Mouse (Mus musculus) kidney, embryonic 14.5 days (tissue): ENCODE measurements around the gene Galnt14. TPM values are rescaled to one million over a fixed set of nuclear protein-coding genes. Genes with fewer than 3 reads are reported as not detected.

Experiments
- ATAC-seq: fragments of 200-750 bp; cut with Nextera tagmentation; 2 replicates; pipeline ENCODE4 v1.8.0; 2017; ENCODE audit warnings: moderate number of reproducible peaks, mild to moderate bottlenecking, moderate TSS enrichment, moderate library complexity; ENCODE audit not compliant: low FRiP score, low TSS enrichment
- H3K27ac ChIP-seq: fragments of 300-500 bp; sonication (generic); 2 replicates; pipeline ENCODE4 v1.5.1; 2014; ENCODE audit warnings: low read depth, mild to moderate bottlenecking, low read length, moderate library complexity, mixed read lengths
- H3K27me3 ChIP-seq: fragments of 300-500 bp; sonication (generic); 2 replicates; pipeline ENCODE4 v1.6.1; 2014; ENCODE audit warnings: mild to moderate bottlenecking, low read length; ENCODE audit not compliant: control insufficient read depth, insufficient read depth
- H3K36me3 ChIP-seq: fragments of 300-500 bp; sonication (generic); 2 replicates; pipeline ENCODE4 v1.6.1; 2014; ENCODE audit warnings: low read length, mixed read lengths; ENCODE audit not compliant: control insufficient read depth, insufficient read depth
- H3K4me1 ChIP-seq: fragments of 300-500 bp; sonication (generic); 2 replicates; pipeline ENCODE4 v1.6.1; 2014; ENCODE audit warnings: low read length, mixed read lengths; ENCODE audit not compliant: control insufficient read depth, insufficient read depth
- H3K4me2 ChIP-seq: fragments of 300-500 bp; sonication (generic); replicated peaks from 2 replicates; pipeline ENCODE4 v1.6.1; 2014; ENCODE audit warnings: low read depth, mild to moderate bottlenecking, low read length
- H3K4me3 ChIP-seq: fragments of 300-500 bp; sonication (generic); 2 replicates; pipeline ENCODE4 v1.5.1; 2014; ENCODE audit warnings: mild to moderate bottlenecking, low read length
- H3K9ac ChIP-seq: fragments of 300-500 bp; sonication (generic); 2 replicates; pipeline ENCODE4 v1.6.1; 2014; ENCODE audit warnings: low read depth, mild to moderate bottlenecking, low read length, moderate library complexity
- H3K9me3 ChIP-seq: fragments of 300-500 bp; sonication (generic); 2 replicates; pipeline ENCODE4 v1.6.1; 2016; ENCODE audit warnings: low read length; ENCODE audit not compliant: control insufficient read depth
- WGBS: fragments of 180-500 bp; shearing (Covaris S2); extraction: QIAGEN DNeasy Blood & Tissue Kit; methylation state at CpG from one replicate; pipeline ENCODE4 v1.1.7; 2014; 5-methylcytosine and 5-hydroxymethylcytosine counted together
- polyA plus RNA-seq: library from polyadenylated mRNA; unstranded; fragments of >200 nt; fragmentation: Nextera tagmentation; extraction: Ambion mirVana; gene quantifications from 2 replicates; pipeline ENCODE4 v1.2.1, GENCODE M21; 2014

The Galnt14 gene
- polyA plus RNA-seq, 1 experiment from 2014 or later: 9.7 TPM

DNA sequence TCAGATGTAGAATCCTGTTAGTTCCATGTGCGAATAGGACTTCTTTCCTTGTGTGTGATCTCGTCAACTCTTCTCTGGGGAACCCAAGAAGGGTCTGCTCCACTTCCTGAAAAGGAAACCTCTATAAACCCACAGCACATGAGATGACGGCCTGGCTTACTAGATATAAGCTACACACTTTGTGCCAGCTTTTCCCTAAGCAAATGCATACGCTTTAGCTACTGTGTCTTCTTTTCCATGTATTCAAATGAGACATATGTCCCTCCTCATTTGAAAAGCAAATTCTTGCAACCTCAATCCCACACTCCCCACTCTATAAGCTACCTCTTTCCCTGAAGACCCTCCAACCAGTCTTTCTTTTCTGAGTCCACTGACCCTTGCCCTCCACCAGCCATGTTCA, 196.0 kb downstream of the Galnt14 start:
- Histone ChIP-seq H3K9me3 (no peaks in the 10 kb centered on the region), H3K9ac (no peak overlapping the region), H3K27me3 (no peaks in the 10 kb centered on the region), H3K36me3 (no peaks in the 10 kb centered on the region), H3K4me3 (no peak overlapping the region), H3K27ac (no peak overlapping the region), H3K4me2 (no peak overlapping the region), H3K4me1 (no peaks in the 10 kb centered on the region)
- WGBS: 92% methylated on average over 4 of the region's 4 CpGs
- ATAC-seq: no peak

GRCm38 (mm10) chr17:73512844-73513243, 197.4 kb downstream of the Galnt14 start:
- no peak overlapping the region for H3K4me3 ChIP-seq
- ATAC-seq: no peak
- H3K4me2 ChIP-seq: no peak overlapping the region
- H3K9ac ChIP-seq: no peak overlapping the region
- no peaks in the 10 kb centered on the region for H3K9me3 ChIP-seq
- H3K27ac ChIP-seq: no peak overlapping the region
- no peaks in the 10 kb centered on the region for H3K4me1 ChIP-seq
- no peaks in the 10 kb centered on the region for H3K27me3 ChIP-seq
- H3K36me3 ChIP-seq: no peaks in the 10 kb centered on the region
- WGBS: 79% methylated on average over 5 of the region's 5 CpGs

DNA sequence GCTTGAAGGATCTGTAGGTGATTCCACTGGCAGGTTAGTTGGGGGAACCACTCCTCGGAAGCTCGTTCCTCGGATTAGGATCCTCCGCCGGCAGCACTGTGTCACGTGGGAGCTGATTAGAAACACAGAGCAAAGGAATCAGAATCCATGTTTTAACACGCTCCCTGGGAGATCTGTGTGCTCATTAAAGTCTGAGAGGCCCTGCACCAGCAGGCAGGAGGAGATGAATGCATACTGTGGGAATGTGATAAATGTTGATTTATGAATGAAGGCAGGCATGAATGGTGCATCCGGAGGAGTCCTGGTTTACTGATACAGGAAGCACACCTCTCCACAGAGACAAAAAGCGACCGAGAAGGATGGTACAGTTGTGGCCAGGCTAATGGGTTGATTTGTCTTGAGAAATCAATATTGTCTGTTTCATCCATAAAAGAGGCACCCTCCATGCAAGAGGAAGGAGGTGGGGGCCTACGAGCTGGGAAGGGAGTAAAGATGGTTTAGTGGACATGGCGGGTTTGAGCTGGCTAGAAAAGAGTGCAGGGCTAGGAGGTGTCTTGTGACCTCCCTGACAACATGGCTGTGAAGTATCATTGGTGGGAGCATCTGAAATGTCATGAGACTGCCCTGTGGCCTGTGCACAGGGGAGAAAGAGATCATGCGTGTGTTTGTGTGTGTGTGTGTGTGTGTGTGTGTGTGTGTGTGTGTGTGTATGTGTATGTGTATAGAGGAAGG, 202.3 kb downstream of the Galnt14 start:
- Histone ChIP-seq H3K36me3 (no peaks in the 10 kb centered on the region), H3K9me3 (no peaks in the 10 kb centered on the region), H3K4me1 (no peaks in the 10 kb centered on the region), H3K27me3 (no peaks in the 10 kb centered on the region), H3K27ac (no peak overlapping the region), H3K9ac (no peak overlapping the region), H3K4me2 (no peak overlapping the region), H3K4me3 (no peak overlapping the region)
- ATAC-seq: no peak
- WGBS: 78% methylated on average over 13 of the region's 13 CpGs

- ATAC-seq: no peak
- no peak overlapping the region for H3K4me2 ChIP-seq
- no peak overlapping the region for H3K9ac ChIP-seq
- no peaks in the 10 kb centered on the region for H3K4me1 ChIP-seq
- WGBS: 89% methylated on average over 4 of the region's 4 CpGs
- H3K36me3 ChIP-seq: no peaks in the 10 kb centered on the region
- no peaks in the 10 kb centered on the region for H3K27me3 ChIP-seq
- no peaks in the 10 kb centered on the region for H3K9me3 ChIP-seq
- no peak overlapping the region for H3K4me3 ChIP-seq
- H3K27ac ChIP-seq: no peak overlapping the region
Measured at GRCm38 (mm10) chr17:73504111-73504510, 206.1 kb downstream of the Galnt14 start.

DNA sequence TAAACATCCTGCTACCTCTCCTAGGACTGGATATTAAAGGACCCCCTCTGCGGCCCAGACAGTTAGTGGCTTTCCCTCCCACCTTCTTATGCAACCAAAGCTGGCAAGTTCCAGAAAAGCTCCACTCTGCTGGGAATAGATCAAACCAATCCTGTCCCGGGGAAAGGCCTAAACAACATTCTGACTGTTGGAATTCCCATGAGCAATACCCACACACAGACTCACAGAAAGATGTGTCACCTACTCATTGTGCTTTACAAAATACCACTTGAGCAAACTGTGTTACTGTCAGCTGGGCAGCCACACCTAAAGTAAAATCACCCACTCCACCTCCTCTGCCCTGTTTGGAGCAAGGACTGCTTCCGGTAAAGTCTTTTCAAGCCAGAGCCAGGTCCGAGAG, 207.6 kb downstream of the Galnt14 start:
- Histone ChIP-seq H3K4me3 (no peak overlapping the region), H3K4me1 (no peaks in the 10 kb centered on the region), H3K4me2 (no peak overlapping the region), H3K9ac (no peak overlapping the region), H3K27ac (no peak overlapping the region), H3K36me3 (no peaks in the 10 kb centered on the region), H3K27me3 (no peaks in the 10 kb centered on the region), H3K9me3 (no peaks in the 10 kb centered on the region)
- ATAC-seq: no peak
- WGBS: 89% methylated on average over 4 of the region's 4 CpGs

- no peaks in the 10 kb centered on the region for H3K9me3 ChIP-seq
- H3K36me3 ChIP-seq: no peaks in the 10 kb centered on the region
- H3K4me2 ChIP-seq: no peak overlapping the region
- H3K27me3 ChIP-seq: no peaks in the 10 kb centered on the region; the same call in 1 of the 2 replicates
- no peak overlapping the region for H3K9ac ChIP-seq
- ATAC-seq: no peak
- H3K4me1 ChIP-seq: no peaks in the 10 kb centered on the region
- no peak overlapping the region for H3K4me3 ChIP-seq
- WGBS: 86% methylated on average over 4 of the region's 4 CpGs
- no peak overlapping the region for H3K27ac ChIP-seq
Measured at GRCm38 (mm10) chr17:73489519-73489918, 220.7 kb downstream of the Galnt14 start.

GRCm38 (mm10) chr17:73487792-73488191, 222.5 kb downstream of the Galnt14 start:
- H3K9me3 ChIP-seq: no peaks in the 10 kb centered on the region
- no peaks in the 10 kb centered on the region; the same call in 1 of the 2 replicates for H3K27me3 ChIP-seq
- H3K27ac ChIP-seq: no peak overlapping the region
- 24% methylated on average over 13 of the region's 13 CpGs for WGBS
- no peak overlapping the region for H3K4me3 ChIP-seq
- no peak for ATAC-seq
- no peaks in the 10 kb centered on the region for H3K36me3 ChIP-seq
- no peak overlapping the region for H3K4me2 ChIP-seq
- no peaks in the 10 kb centered on the region for H3K4me1 ChIP-seq
- no peak overlapping the region for H3K9ac ChIP-seq

- H3K4me1 ChIP-seq: no peaks in the 10 kb centered on the region
- H3K36me3 ChIP-seq: no peaks in the 10 kb centered on the region
- no peak overlapping the region for H3K4me3 ChIP-seq
- no peak overlapping the region for H3K4me2 ChIP-seq
- H3K27me3 ChIP-seq: no peaks in the 10 kb centered on the region; the same call in 1 of the 2 replicates
- WGBS: 75% methylated on average over 3 of the region's 3 CpGs
- no peak overlapping the region for H3K9ac ChIP-seq
- no peak for ATAC-seq
- no peaks in the 10 kb centered on the region for H3K9me3 ChIP-seq
- H3K27ac ChIP-seq: no peak overlapping the region
Measured at GRCm38 (mm10) chr17:73487380-73487779, 222.9 kb downstream of the Galnt14 start.

GRCm38 (mm10) chr17:73477096-73478076, 232.9 kb downstream of the Galnt14 start:
- Histone ChIP-seq H3K27me3 (no peaks in the 10 kb centered on the region), H3K27ac (no peak overlapping the region), H3K9ac (no peak overlapping the region), H3K4me1 (no peaks in the 10 kb centered on the region), H3K4me3 (no peak overlapping the region), H3K36me3 (no peaks in the 10 kb centered on the region), H3K4me2 (no peak overlapping the region), H3K9me3 (no peaks in the 10 kb centered on the region)
- 62% methylated on average over 11 of the region's 11 CpGs for WGBS
- no peak for ATAC-seq
